Mouse (Mus musculus) T-helper 1 cell (primary cell): ENCODE results near the gene Ube2cbp.

Source experiments
- in situ Hi-C: fragments of 300-600 bp; cut with MboI, MseI; formaldehyde crosslinking; loops from one replicate; pipeline ENCODE4 v1.15.1; 2025; ENCODE audit warnings: high pct_unique_total_duplicates

Gene Ube2cbp

DNA sequence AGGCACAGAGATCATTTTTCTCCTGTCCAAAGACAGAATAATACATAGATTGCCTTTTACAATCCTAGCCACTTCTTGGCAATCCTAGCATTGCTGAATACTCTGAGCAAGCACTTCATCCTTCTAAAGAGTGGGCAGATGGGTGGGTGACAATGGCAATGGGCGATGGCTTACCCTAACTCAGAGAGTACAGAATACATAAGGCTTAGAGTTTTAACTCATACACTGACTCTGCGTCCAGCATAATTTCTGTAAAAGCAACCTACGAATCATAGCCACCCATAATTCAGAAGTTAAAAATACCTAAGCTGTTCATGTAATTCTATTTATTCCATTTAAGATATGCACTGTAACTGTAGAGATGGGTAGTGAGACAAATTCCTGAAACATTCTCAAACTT, 29.2 kb downstream of the Ube2cbp start:
- in situ Hi-C loops, result no loop called here

DNA sequence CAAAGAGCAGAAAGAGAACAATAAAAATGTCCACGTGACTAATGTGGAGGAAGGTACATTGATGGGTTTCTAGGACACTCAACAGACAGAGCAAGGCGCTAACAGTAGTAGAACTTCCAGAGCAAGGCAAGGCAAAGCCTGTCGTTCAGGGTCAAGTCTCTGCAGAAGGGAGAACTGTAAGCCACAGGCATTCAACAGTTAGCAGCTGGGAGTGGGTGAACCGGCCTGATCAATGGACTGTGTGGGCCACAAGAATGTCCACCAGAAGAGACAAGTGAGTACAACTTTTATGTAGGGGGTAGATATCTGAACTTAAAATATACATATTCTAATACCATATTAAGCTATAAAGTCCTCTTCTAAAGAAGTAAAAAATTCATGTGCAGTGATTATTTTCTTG, 41.4 kb downstream of the Ube2cbp start:
- in situ Hi-C loops, result no loop called here

DNA sequence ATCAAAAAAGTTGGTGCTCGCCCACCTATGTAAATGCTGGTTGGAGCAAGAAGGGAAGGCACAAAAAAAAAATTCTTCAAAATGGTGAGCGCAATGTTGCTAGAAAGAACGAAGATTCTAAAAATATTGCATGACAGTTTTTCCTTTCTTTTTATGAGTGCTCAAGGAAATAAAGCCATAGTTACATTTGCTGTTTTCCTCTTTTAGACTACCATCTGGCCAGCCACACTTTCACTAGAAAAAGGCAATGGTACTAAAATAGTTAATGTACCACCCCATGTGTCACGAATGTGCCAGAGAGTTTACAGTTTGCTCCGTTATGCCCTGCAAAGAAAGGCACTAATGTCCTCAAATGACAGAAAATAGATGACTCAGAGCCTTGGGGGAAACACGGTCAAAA, 45.4 kb downstream of the Ube2cbp start:
- in situ Hi-C loops, result no loop called here

DNA sequence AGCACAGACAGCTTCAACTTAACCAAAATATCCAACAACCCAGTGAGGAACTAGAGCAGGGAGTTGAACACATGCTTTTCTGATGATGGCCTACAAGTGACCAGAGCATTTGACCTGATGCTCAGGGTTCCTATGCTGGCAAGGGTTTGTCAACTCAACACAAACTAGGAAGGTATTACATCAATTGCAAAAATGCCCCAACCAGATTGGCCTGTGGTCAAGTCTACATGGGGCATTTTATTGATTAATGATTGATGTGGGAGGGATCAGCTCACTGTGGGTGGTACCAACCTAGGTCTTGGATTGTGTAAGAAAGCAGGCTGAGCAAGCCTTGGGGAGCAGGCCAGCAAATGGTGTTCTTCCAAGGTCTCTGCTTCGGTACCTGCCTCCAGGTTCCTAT, 46.8 kb downstream of the Ube2cbp start:
- in situ Hi-C loops, result no loop called here

GRCm38 (mm10) chr9:86395785-86396184, 69.0 kb downstream of the Ube2cbp start:
- in situ Hi-C loops, result no loop called here

GRCm38 (mm10) chr9:86395012-86395411, 69.7 kb downstream of the Ube2cbp start:
- in situ Hi-C loops, result no loop called here

DNA sequence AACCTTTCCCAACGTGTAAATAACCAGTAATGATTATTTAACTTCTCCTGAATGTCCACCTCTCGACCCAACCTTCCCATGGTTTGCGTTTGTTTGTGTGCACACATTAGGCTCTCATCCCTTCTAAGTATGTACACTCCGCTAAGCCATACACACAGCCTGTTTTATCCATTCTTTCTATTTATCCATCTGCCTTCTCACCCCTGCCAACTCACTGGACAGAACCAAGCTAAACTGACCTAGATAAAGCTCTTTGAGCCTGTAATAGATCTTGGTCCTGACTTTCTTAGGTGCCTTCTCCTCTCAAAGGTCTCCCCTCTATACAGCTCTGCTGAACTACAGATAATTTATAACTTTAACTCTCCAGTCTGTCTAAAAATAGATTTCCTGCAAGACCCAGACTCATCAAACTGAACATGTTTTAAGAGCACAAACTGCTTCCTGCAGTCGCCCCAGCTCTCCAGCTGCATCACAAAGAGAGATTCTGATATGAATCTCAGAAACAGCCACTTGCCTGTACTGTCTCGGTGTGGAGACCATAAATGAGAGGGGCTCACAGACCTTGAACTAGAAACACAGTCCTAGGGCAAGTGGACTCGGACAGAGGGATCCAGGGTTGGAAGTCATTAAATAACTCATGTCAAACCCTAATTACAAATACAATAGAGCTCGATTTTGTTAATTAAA, 71.0 kb downstream of the Ube2cbp start:
- in situ Hi-C loops, result no loop called here

GRCm38 (mm10) chr9:86391467-86391866, 73.3 kb downstream of the Ube2cbp start:
- in situ Hi-C loops, result no loop called here

GRCm38 (mm10) chr9:86390713-86391112, 74.0 kb downstream of the Ube2cbp start:
- in situ Hi-C loops, result no loop called here

DNA sequence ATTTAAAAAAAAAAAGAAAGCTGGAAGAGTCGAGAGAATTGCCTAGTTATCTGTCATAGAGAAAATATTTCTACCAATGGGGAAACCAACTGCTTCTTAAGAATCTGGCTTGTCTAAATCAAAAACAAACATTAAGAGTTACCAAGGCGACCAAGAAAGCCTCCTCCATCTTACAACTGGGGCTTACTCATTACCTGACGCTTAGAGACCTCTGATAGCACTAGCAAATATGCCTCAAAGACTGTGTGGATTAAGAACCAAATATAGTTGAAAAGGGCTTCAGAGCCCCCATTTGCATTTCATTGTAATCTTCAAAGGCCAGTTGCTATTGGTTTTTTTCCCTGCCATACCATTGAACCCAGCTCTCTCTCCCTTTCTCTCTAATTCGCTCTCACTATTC, 76.2 kb downstream of the Ube2cbp start:
- in situ Hi-C loops, result no loop called here

- in situ Hi-C loops, result no loop called here
These were observed 87.8 kb downstream of the Ube2cbp start for GRCm38 (mm10) chr9:86376923-86377322.

GRCm38 (mm10) chr9:86372783-86373567, 91.8 kb downstream of the Ube2cbp start:
- in situ Hi-C loops, result no loop called here

DNA sequence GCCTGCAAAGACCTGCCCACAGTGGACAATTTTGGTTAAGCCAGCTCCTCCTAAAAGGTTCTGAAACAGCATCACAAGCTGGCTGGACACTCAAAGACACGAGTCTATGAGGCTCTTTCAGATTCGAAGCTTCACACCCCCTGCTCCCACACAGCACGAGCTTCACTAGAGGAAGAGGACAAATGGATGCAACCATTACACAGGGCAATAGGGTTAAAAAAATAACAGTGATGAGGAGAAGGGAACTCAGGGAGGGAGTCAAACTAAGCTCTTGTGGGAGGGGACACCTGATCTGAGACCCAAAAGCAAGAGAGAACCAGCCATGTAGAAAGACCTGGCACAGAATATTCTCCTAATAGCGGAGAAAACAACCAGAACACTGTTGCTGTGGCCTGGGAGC, 95.5 kb downstream of the Ube2cbp start:
- in situ Hi-C loops, result no loop called here

DNA sequence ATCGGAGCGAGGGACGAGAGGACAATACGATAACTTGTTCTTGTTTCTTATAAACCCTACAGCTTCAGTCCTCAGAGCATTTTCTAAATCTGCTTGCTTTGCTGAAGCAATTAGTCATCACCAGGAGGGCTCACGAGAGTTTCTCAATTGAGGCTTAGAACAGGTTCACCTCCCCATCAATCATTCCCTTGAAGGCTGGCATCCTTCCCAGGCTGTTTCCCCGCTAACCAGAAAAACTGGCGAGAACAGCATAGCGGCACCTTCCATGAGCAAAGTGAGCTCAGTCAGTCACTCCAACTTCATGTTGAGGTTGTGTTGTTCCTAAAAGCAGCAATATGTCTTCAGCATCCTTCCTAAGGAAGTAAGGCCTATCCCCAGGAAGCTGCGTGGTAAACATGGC, 104.2 kb downstream of the Ube2cbp start:
- in situ Hi-C loops, result no loop called here

DNA sequence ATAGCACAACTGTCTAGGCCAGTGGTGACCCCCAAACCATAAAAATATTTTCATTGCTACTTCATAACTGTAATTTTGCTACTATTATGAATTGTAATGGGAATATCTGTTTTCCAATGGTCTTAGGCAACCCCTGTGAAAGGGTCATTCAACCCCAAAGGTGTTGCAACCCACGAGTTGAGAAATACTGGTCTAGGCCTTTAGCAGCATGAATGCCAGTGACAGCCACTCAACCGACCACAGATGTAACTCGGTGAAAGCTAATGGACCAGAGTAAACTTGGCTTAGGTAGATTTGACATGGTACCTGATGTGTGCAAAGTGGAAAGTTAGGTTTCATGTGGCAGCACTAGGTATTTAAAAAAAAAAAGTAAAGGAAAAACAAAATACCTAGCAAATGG, 108.9 kb downstream of the Ube2cbp start:
- in situ Hi-C loops, result loop anchor here (10.0 kb wide), 1 partner anchor 819 kb away; no protein-coding TSS in a partner anchor

DNA sequence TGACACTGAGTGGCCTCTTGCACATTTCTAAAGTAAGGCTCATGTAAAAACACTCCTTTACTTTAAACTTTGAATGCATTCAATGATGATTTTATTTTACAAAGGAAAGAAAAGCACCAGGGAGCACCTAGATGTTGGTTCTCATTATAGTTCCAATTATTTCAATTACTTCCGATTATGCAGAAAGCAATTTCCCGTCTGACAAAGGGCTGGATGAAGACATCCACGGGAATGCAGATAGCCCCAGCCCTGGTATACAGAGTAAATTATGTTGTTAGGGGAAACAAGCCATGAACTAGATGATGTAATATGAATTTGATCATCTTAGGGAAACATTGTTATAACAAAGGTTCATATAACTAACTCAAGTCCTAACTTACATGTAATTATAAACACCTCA, 113.3 kb downstream of the Ube2cbp start:
- in situ Hi-C loops, result loop anchor here (10.0 kb wide), 1 partner anchor 823 kb away; no protein-coding TSS in a partner anchor

DNA sequence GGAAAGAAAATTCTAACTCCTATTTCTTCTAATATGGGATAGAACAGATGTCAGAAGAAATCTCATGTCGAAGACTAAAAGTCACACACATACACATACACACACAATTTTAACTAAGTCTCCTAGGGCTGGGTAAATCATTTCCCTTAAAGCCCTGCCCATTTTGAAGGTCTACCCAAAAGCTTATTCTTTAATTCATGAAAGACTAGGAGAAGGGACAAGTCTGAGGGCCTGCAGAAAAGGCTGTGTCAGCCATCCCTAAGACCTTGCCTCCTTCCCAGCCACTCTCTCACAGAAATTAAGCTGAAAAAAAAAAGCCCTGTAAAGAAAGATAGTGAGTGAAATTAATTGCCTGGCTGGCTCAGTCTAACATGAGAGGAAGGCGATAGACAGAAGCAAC, 128.0 kb downstream of the Ube2cbp start:
- in situ Hi-C loops, result no loop called here

GRCm38 (mm10) chr9:86336361-86336760, 128.4 kb downstream of the Ube2cbp start:
- in situ Hi-C loops, result no loop called here

GRCm38 (mm10) chr9:86335588-86335987, 129.2 kb downstream of the Ube2cbp start:
- in situ Hi-C loops, result no loop called here

- in situ Hi-C loops, result no loop called here
These were observed 130.4 kb downstream of the Ube2cbp start for GRCm38 (mm10) chr9:86334357-86334756.

DNA sequence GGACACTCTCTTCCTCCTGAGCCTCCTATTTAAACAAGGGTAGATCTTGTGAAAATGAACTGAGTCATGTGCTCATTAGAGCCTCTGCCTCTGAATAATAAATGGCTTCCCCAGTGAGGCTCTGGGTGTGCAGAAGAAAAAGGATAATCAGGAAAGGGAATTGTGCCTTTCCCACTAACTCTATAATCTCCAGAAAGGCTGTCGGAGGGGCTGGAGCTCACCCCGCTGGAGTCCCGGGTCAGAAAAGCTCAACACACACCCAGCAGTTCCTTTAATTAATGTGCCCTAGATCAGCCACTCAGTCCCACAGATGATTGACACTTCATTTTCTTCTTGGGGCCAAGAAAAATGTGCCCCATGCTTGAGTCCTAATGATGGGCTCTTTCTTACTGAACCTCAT, 134.2 kb downstream of the Ube2cbp start:
- in situ Hi-C loops, result no loop called here

DNA sequence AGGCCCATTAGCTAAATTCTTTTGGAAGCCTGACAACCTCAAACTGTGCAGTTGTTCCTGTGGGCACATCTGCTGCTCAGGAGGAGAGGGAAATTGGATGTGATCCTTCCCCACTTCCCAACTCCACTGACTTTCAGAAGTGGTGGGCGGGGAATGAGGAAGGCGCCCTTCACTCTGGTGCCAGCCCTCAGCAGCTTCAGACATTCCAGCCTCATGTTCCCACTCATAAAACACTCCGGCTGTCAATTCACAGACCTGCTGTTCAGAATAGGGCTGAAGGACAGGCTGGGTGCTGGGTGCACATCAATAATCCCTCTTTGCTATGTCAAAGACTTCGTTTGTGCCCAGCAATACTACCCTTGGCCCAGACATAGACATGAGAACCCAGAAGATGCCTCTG, 136.5 kb downstream of the Ube2cbp start:
- in situ Hi-C loops, result no loop called here

DNA sequence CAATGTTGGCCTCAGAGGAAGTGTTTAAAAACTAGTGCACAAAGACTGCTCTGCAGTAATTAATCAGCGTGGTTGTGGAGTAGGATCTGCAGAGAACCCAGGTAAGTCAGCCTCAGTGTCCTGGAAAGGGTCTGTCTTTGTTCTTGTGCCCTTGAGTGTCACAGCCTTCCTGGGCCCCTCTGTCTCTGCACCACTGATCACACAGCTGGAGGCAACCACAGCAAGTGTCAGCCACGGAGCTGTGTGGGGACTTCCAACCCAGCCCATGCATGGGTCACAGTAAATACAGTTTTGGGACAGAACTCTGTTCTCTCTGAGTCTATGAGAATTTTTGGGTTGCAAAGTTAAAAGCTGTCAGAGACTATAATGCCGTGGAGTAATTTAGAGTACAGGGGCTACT, 137.4 kb downstream of the Ube2cbp start:
- in situ Hi-C loops, result no loop called here
